Mouse (Mus musculus) frontal cortex, adult (tissue): ENCODE measurements at regions not wholly inside any gene's neighbourhood (a gene's known extent, or its start where the extent isn't known, plus 50 kb on each side); places are given as distances from the start of the nearest gene placed in this dataset.

Source experiments
- ATAC-seq: cut with Nextera tagmentation; 2 replicates; pipeline ENCODE4 v1.9.2; 2017; ENCODE audit warnings: mild to moderate bottlenecking, moderate library complexity, mixed read lengths; ENCODE audit not compliant: low TSS enrichment

GRCm38 (mm10) chr19:49379646-49380045 lies 1173.8 kb downstream of the Sorcs3 start:
- no peak for ATAC-seq

- no peak for ATAC-seq
Observed at GRCm38 (mm10) chr19:49396257-49396656, 1190.4 kb downstream of the Sorcs3 start.

GRCm38 (mm10) chr19:49415326-49415725 lies 1209.5 kb downstream of the Sorcs3 start:
- ATAC-seq = no peak

- ATAC-seq = peak; percentile 50
Observed at GRCm38 (mm10) chr19:49423059-49423900, 1217.5 kb downstream of the Sorcs3 start.
